Mouse (Mus musculus): ENCODE measurements around the gene Slain2. TPM values are rescaled to one million over a fixed set of nuclear protein-coding genes. Genes with fewer than 3 reads are reported as not detected.

The Slain2 gene
- polyA plus RNA-seq, 1 experiment from 2014 or later: 12.4 TPM

GRCm38 (mm10) chr5:72897998-72898397 lies 16.1 kb upstream of the Slain2 start:
- Histone ChIP-seq H3K27ac (ENCODE audit: low read length) (no peak overlapping the region), H3K4me2 (ENCODE audit: low read depth, low read length) (no peak overlapping the region), H3K4me1 (replicated peaks; ENCODE audit: control insufficient read depth, insufficient read depth, low read length) (0 out of 2 replicates have a peak, but pooled peaks cover 7% of the 10 kb centered on the region), H3K36me3 (ENCODE audit: control insufficient read depth, insufficient read depth, low read length) (no peaks in the 10 kb centered on the region), H3K4me3 (ENCODE audit: low read length) (no peak overlapping the region), H3K27me3 (ENCODE audit: control insufficient read depth, insufficient read depth, low read depth, low read length) (no peaks in the 10 kb centered on the region), H3K9ac (ENCODE audit: low read length) (no peak overlapping the region), H3K9me3 (ENCODE audit: control insufficient read depth, low read length) (no peaks in the 10 kb centered on the region)
- WGBS: 43% methylated on average over 6 of the region's 6 CpGs
- ATAC-seq (ENCODE audit: low read depth): no peak

- ATAC-seq (ENCODE audit: low read depth): no peak
- WGBS: 80% methylated on average over 8 of the region's 8 CpGs
These were observed 14.8 kb upstream of the Slain2 start for GRCm38 (mm10) chr5:72899255-72899654.

GRCm38 (mm10) chr5:72901866-72902265 lies 12.2 kb upstream of the Slain2 start:
- no peak for ATAC-seq (ENCODE audit: low read depth)
- Histone ChIP-seq H3K4me2 (ENCODE audit: low read depth, low read length) (no peak overlapping the region), H3K27me3 (ENCODE audit: control insufficient read depth, insufficient read depth, low read depth, low read length) (no peaks in the 10 kb centered on the region), H3K4me1 (replicated peaks; ENCODE audit: control insufficient read depth, insufficient read depth, low read length) (0 out of 2 replicates have a peak, but pooled peaks cover 4% of the 10 kb centered on the region), H3K36me3 (ENCODE audit: control insufficient read depth, insufficient read depth, low read length) (no peaks in the 10 kb centered on the region), H3K27ac (ENCODE audit: low read length) (no peak overlapping the region), H3K9me3 (ENCODE audit: control insufficient read depth, low read length) (no peaks in the 10 kb centered on the region), H3K4me3 (ENCODE audit: low read length) (no peak overlapping the region), H3K9ac (ENCODE audit: low read length) (no peak overlapping the region)
- WGBS: 84% methylated on average over 4 of the region's 4 CpGs

More at GRCm38 (mm10) chr5:72899255-72899654, 14.8 kb upstream of the Slain2 start:
- H3K4me2 ChIP-seq (ENCODE audit: low read depth, low read length): no peak overlapping the region
- H3K27ac ChIP-seq (ENCODE audit: low read length): no peak overlapping the region
- H3K9ac ChIP-seq (ENCODE audit: low read length): no peak overlapping the region
- H3K4me3 ChIP-seq (ENCODE audit: low read length): no peak overlapping the region
- no peaks in the 10 kb centered on the region for H3K27me3 ChIP-seq (ENCODE audit: control insufficient read depth, insufficient read depth, low read depth, low read length)
- no peaks in the 10 kb centered on the region for H3K9me3 ChIP-seq (ENCODE audit: control insufficient read depth, low read length)
- no peaks in the 10 kb centered on the region for H3K36me3 ChIP-seq (ENCODE audit: control insufficient read depth, insufficient read depth, low read length)
- H3K4me1 ChIP-seq (replicated peaks; ENCODE audit: control insufficient read depth, insufficient read depth, low read length): 0 out of 2 replicates have a peak, but pooled peaks cover 7% of the 10 kb centered on the region

GRCm38 (mm10) chr5:72902312-72902711 lies 11.8 kb upstream of the Slain2 start:
- no peak overlapping the region for H3K9ac ChIP-seq (ENCODE audit: low read length)
- H3K9me3 ChIP-seq (ENCODE audit: control insufficient read depth, low read length): no peaks in the 10 kb centered on the region
- no peak overlapping the region for H3K4me3 ChIP-seq (ENCODE audit: low read length)
- WGBS: 62% methylated on average over 3 of the region's 3 CpGs
- no peak for ATAC-seq (ENCODE audit: low read depth)
- no peak overlapping the region for H3K27ac ChIP-seq (ENCODE audit: low read length)
- 0 out of 2 replicates have a peak, but pooled peaks cover 3% of the 10 kb centered on the region for H3K4me1 ChIP-seq (replicated peaks; ENCODE audit: control insufficient read depth, insufficient read depth, low read length)
- H3K27me3 ChIP-seq (ENCODE audit: control insufficient read depth, insufficient read depth, low read depth, low read length): no peaks in the 10 kb centered on the region
- no peak overlapping the region for H3K4me2 ChIP-seq (ENCODE audit: low read depth, low read length)
- H3K36me3 ChIP-seq (ENCODE audit: control insufficient read depth, insufficient read depth, low read length): no peaks in the 10 kb centered on the region

- no peak for ATAC-seq (ENCODE audit: low read depth)
- H3K36me3 ChIP-seq (ENCODE audit: control insufficient read depth, insufficient read depth, low read length): no peaks in the 10 kb centered on the region
- no peak overlapping the region for H3K27ac ChIP-seq (ENCODE audit: low read length)
- H3K4me2 ChIP-seq (ENCODE audit: low read depth, low read length): no peak overlapping the region
- no peak overlapping the region for H3K9ac ChIP-seq (ENCODE audit: low read length)
- no peak overlapping the region for H3K4me3 ChIP-seq (ENCODE audit: low read length)
- whole genome bisulfite sequencing: 69% methylated on average over 3 of the region's 3 CpGs
- no peaks in the 10 kb centered on the region for H3K9me3 ChIP-seq (ENCODE audit: control insufficient read depth, low read length)
- H3K27me3 ChIP-seq (ENCODE audit: control insufficient read depth, insufficient read depth, low read depth, low read length): no peaks in the 10 kb centered on the region
- H3K4me1 ChIP-seq (replicated peaks; ENCODE audit: control insufficient read depth, insufficient read depth, low read length): 0 out of 2 replicates have a peak, but pooled peaks cover 3% of the 10 kb centered on the region
These were observed 11.1 kb upstream of the Slain2 start for GRCm38 (mm10) chr5:72902876-72903516.

- Histone ChIP-seq H3K27ac (ENCODE audit: low read length) (no peak overlapping the region), H3K4me3 (ENCODE audit: low read length) (no peak overlapping the region), H3K36me3 (ENCODE audit: control insufficient read depth, insufficient read depth, low read length) (no peaks in the 10 kb centered on the region), H3K9ac (ENCODE audit: low read length) (no peak overlapping the region), H3K4me1 (replicated peaks; ENCODE audit: control insufficient read depth, insufficient read depth, low read length) (no peaks in the 10 kb centered on the region), H3K9me3 (ENCODE audit: control insufficient read depth, low read length) (no peaks in the 10 kb centered on the region), H3K27me3 (ENCODE audit: control insufficient read depth, insufficient read depth, low read depth, low read length) (no peaks in the 10 kb centered on the region), H3K4me2 (ENCODE audit: low read depth, low read length) (peak overlapping the region; percentile 16; the same call in 1 of the 2 replicates)
- peak; percentile 80 for ATAC-seq (ENCODE audit: low read depth)
- WGBS: 63% methylated on average over 18 of the region's 18 CpGs
These were observed 9.0 kb upstream of the Slain2 start for GRCm38 (mm10) chr5:72904903-72905790.

GRCm38 (mm10) chr5:72907402-72907801 lies 6.7 kb upstream of the Slain2 start:
- no peaks in the 10 kb centered on the region for H3K36me3 ChIP-seq (ENCODE audit: control insufficient read depth, insufficient read depth, low read length)
- 77% methylated on average over 6 of the region's 6 CpGs for WGBS
- H3K4me1 ChIP-seq (replicated peaks; ENCODE audit: control insufficient read depth, insufficient read depth, low read length): no peaks in the 10 kb centered on the region; the same call in 1 of the 2 replicates

GRCm38 (mm10) chr5:72908324-72908936 lies 5.7 kb upstream of the Slain2 start:
- 68% methylated on average over 8 of the region's 8 CpGs for WGBS
- no peak overlapping the region for H3K4me3 ChIP-seq (ENCODE audit: low read length)
- no peak overlapping the region for H3K4me2 ChIP-seq (ENCODE audit: low read depth, low read length)
- H3K4me1 ChIP-seq (replicated peaks; ENCODE audit: control insufficient read depth, insufficient read depth, low read length): peaks cover 5% of the 10 kb centered on the region; the same call in 1 of the 2 replicates
- no peak overlapping the region for H3K9ac ChIP-seq (ENCODE audit: low read length)
- H3K9me3 ChIP-seq (ENCODE audit: control insufficient read depth, low read length): no peaks in the 10 kb centered on the region
- ATAC-seq (ENCODE audit: low read depth): no peak
- no peaks in the 10 kb centered on the region for H3K36me3 ChIP-seq (ENCODE audit: control insufficient read depth, insufficient read depth, low read length)
- H3K27me3 ChIP-seq (ENCODE audit: control insufficient read depth, insufficient read depth, low read depth, low read length): no peaks in the 10 kb centered on the region
- no peak overlapping the region for H3K27ac ChIP-seq (ENCODE audit: low read length)

More at GRCm38 (mm10) chr5:72907402-72907801, 6.7 kb upstream of the Slain2 start:
- Histone ChIP-seq H3K9ac (ENCODE audit: low read length) (no peak overlapping the region), H3K27me3 (ENCODE audit: control insufficient read depth, insufficient read depth, low read depth, low read length) (no peaks in the 10 kb centered on the region), H3K9me3 (ENCODE audit: control insufficient read depth, low read length) (no peaks in the 10 kb centered on the region), H3K27ac (ENCODE audit: low read length) (no peak overlapping the region), H3K4me3 (ENCODE audit: low read length) (no peak overlapping the region), H3K4me2 (ENCODE audit: low read depth, low read length) (no peak overlapping the region)
- ATAC-seq (ENCODE audit: low read depth): no peak

- H3K36me3 ChIP-seq (ENCODE audit: control insufficient read depth, insufficient read depth, low read length): no peaks in the 10 kb centered on the region
- ATAC-seq (ENCODE audit: low read depth): no peak
- no peak overlapping the region for H3K4me3 ChIP-seq (ENCODE audit: low read length)
- 47% methylated on average over 4 of the region's 4 CpGs for WGBS
- no peak overlapping the region for H3K9ac ChIP-seq (ENCODE audit: low read length)
- H3K9me3 ChIP-seq (ENCODE audit: control insufficient read depth, low read length): no peaks in the 10 kb centered on the region
- no peak overlapping the region for H3K27ac ChIP-seq (ENCODE audit: low read length)
- H3K27me3 ChIP-seq (ENCODE audit: control insufficient read depth, insufficient read depth, low read depth, low read length): no peaks in the 10 kb centered on the region
- H3K4me2 ChIP-seq (ENCODE audit: low read depth, low read length): no peak overlapping the region
- peaks cover 5% of the 10 kb centered on the region; the same call in 1 of the 2 replicates for H3K4me1 ChIP-seq (replicated peaks; ENCODE audit: control insufficient read depth, insufficient read depth, low read length)
These were observed 4.7 kb upstream of the Slain2 start for GRCm38 (mm10) chr5:72909363-72909762.

Data from lung, embryonic 16.5 days (tissue).